Mouse (Mus musculus) granulocyte monocyte progenitor cell, adult 5-6 weeks (primary cell): ENCODE measurements around the gene Hoxc6. TPM values are rescaled to one million over a fixed set of nuclear protein-coding genes. Genes with fewer than 3 reads are reported as not detected.

Experiments
- ATAC-seq: replicated peaks from 2 replicates; pipeline ENCODE4 v1.8.0; 2016; ENCODE audit warnings: mild to moderate bottlenecking, moderate TSS enrichment, inconsistent platforms; ENCODE audit not compliant: poor library complexity, severe bottlenecking
- total RNA-seq, 2 experiments: library from RNA; stranded (forward) in 1 of 2; stranded (reverse) in 1 of 2; fragments of 200-712, 200-1000 nt in 1 of 2; fragments of >200 nt in 1 of 2; fragmentation: Nextera tagmentation in 1 of 2; gene quantifications; 2 replicates each; pipeline ENCODE4 v1.2.3; 2014 to 2017

Hoxc6 gene
- total RNA-seq (2014; fragmentation: Nextera tagmentation) (not detected in 2 replicates), total RNA-seq (2017) (not detected in 2 replicates)

DNA sequence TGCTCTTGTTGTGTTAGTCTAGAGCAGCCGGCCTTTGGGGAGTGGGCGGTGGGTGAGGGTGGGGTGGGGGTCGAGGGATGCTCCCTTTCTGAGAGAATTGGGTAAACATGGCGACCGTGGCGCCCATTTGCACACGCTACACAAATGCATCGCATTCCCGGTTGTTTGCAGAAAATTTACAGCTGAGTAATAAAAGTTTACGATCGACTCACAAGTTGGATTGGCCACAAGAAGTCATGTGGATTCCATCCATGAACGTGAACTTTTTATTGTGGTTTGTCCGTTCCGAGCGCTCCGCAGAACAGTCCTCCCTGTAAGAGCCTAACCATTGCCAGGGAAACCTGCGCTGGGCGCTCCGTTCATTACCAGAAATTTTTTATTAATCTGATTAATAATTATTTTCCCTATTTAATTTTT, at the start of gene Hoxc6:
Gene Hoxc6 (plus strand): TSS at position 319 of the 417 bp plus-strand sequence.
- no peak for ATAC-seq

GRCm38 (mm10) chr15:102948842-102949241, 49.2 kb upstream of the Hoxc6 start:
- ATAC-seq: no peak

DNA sequence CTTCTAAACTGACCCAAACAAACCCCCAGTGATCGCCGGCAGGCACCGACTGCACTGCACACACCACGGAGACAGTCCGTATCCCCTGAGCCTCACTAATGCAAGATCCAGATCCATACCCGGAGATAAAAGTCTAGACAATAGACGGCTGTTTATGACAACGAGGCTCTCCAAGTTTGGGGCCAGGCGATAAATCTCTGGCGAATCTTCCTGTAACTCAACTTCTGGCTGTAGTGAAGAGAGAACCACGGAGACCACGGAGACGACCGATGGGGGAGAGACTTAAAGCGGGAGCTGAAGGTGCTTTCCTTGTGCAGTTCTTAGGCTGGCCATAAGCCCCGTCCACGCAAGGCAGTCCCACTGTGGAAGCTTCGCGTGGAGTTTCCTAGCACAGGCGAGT, 48.4 kb upstream of the Hoxc6 start:
- ATAC-seq: no peak

GRCm38 (mm10) chr15:102950877-102951276, 47.2 kb upstream of the Hoxc6 start:
- no peak for ATAC-seq

- ATAC-seq: no peak
Measured at GRCm38 (mm10) chr15:102953561-102953960, 44.5 kb upstream of the Hoxc6 start.

DNA sequence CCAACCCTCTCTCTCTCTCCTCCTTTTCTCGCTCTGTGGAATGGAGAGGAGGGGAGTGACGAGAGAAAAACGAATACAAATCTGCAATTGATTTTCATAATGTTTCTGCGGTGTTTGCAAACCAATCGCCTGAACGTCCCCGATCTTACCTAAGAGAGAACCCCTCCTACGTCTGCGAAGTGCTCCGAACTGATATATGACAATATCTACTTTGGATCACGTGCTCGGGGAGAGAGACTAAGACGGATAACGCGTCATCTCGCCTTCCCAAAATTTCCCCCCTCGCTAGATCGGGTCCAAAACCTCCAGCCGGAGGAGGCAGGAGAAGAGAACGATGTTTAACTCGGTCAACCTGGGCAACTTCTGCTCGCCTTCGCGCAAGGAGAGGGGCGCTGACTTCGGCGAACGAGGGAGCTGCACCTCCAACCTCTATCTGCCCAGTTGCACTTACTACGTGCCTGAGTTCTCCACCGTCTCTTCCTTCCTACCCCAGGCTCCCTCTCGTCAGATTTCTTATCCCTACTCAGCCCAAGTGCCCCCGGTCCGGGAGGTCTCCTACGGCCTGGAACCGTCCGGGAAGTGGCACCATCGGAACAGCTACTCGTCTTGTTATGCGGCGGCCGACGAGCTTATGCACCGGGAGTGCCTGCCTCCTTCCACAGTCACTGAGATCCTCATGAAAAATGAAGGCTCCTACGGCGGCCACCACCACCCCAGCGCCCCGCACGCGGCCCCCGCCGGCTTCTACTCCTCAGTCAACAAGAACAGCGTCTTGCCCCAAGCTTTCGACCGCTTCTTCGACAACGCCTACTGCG, 43.7 kb upstream of the Hoxc6 start, which contains the start of gene Hoxc11:
Gene Hoxc11 (plus strand): TSS at position 236 of the 815 bp plus-strand sequence.
- no peak for ATAC-seq

DNA sequence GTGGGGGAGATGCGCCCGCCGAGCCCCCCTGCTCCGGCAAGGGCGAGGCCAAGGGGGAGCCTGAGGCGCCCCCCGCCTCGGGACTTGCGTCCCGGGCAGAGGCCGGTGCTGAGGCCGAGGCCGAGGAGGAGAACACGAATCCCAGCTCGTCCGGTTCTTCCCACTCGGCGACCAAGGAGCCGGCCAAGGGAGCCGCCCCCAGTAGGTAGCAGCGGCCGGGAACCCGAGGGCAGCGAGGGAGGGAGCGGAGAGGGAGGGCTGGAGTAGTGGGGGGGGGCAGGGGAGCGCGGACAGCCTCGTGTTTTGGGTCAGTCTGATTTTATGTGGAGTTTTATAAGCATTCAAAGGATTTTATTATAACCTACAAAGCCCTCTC, 43.1 kb upstream of the Hoxc6 start:
- no peak for ATAC-seq

- 0 out of 2 replicates have a peak, but pooled peaks have one; percentile 22 for ATAC-seq
Measured at GRCm38 (mm10) chr15:102955833-102956640, 42.0 kb upstream of the Hoxc6 start.

- ATAC-seq: no peak
Measured at GRCm38 (mm10) chr15:102956906-102957305, 41.2 kb upstream of the Hoxc6 start.

DNA sequence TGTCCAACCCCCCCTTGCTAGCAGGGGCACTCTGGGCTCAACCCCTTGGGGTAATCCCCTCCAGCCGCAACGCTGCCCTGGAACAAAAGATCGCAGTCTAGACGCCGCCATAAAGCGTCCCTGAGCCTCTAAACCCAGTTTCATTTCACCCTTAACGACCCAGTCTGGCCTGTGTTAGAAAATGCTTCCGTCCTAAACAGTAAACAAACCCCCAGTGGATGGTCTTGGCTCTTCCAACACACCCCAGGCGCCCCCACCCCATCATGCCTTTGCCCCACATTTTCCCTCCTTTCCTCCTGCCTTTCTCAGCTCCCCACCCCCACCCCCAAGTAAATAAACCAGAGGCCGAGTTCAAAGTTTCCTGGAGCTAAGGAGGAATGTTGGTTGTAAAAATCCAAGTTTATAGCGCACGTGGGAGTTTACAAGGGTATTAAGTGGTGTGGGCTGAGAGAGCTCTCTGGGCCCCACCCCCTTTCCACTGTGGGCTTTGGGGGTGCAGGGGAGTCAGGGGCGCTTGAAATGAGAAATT, 38.3 kb upstream of the Hoxc6 start:
- ATAC-seq: no peak

GRCm38 (mm10) chr15:102961728-102962127, 36.3 kb upstream of the Hoxc6 start:
- ATAC-seq: no peak

DNA sequence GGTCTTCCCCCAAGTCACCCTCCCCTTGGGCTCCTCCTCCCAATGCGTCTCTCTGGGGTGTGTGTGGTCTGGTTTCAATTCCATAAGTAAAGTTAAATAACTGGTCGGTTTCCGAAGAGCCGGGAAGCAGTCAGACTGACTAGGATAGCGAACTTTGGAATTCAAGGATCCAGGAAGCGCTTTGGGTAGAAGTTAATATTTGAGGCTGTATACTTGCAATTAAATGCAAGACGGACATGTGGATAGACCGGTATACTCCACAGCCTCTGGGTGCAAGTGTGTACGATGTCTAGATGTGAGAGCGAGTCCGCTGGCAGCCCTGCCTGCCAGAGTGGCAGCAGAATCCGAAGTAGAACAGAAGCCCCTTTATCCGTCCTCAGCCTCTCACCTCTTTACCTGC, 35.6 kb upstream of the Hoxc6 start:
- ATAC-seq: no peak

DNA sequence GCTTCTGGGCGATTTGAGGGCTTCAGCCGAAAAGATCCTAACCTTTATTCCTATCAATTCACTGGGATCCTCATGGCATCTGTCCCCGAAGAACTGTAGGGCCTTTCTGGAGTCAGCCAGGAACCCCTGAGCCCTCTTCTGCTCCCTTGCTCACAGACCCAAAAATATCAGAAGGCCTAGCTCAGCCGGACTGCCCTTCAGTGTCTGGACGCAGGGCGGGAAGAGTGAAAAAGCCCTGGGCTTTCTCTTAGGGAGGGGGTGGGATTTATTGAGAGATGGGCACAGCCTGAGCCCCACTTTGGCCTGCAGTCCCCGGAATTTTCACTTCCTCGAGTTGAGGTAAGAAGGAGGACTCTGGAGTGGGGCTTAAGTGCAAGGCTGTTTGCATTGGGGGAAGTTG, 34.8 kb upstream of the Hoxc6 start:
- ATAC-seq: no peak

DNA sequence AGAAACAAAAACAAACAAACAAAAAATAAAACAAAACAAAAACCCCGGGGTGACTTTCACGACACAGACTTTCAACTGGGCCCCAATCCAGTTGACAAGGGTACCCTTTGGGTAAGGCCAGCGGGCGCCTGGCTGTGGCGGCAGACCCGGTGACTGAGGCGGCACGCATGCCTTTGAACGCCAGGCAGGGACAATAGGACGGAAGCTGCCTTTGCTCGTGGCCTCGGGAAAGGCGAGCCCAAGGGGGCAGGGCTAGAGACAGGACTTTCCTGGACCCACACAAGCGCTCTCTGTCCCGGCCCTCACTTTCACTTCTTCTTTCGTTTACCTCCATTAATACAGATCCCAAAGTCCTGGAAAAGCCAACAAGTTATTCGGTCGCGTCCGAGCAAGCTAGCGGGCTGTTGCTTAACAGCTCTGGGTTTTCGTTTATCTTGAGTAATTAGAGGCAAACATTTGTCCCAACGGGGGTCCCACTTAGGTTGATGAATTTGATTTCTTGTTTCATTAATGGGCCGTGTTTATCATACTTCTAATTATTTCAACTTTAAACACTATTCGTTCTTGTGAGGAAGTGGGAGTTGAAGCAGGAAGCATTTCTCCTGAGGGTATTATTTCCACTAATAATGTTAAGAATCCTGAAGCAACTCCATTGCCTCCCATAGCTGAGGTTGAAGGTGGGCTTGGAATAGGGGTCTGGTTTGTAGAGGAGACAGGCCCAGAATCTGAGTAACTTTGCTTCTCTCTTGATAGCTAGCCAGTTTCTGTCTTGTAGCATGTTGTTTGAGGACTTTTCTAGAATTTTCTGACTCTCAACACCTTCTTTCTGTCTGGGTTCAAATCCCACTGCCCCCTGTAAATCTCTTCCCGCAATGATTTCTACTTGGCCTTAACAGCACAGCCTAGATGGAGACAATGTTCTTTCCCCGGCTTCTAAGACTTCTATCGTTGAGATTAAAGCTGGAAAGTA, 34.1 kb upstream of the Hoxc6 start:
- ATAC-seq: peak; percentile 46; the same call in 1 of the 2 replicates

GRCm38 (mm10) chr15:102965003-102965891, 32.8 kb upstream of the Hoxc6 start:
- no peak for ATAC-seq

DNA sequence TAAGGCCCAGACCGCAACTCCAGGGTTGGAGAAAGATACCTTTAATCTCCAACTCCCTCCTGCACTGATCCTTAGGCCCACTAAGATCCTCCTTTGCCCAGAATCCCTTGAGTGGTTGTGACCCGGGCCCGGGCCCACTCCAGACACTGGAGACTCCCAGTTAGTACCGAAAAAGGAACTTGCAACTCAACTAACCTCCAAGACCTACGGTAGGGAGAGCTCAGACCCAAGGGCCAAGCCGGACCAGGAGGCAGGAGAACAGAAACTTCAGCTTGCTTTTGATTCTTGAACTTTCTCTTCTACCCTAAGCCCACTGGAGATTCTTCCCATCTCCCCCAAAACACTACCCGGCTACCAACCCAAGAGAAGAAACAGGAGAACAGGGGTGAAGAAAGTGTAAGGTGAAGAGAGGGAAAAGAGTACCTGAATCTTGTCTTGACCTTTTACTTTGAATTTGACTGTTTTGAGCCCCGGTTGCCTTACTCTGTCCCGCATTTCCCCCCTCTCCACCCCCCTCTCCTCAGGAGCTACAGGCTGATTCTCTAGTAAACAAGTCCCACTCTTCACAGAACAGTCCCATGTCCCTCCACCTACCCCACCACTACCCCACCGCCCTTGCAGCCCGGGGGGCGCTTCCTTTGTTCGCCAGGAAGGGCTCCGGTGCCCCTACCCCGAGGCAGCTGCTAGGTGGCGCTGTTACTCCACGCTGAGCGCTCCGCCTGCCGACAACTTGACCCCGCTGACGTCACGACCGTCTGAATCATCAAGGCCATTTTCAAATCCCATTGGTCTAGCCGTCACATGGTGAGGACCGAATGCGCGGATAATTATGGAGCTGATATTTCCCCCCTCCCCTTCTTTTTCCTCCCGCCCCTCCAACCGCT, 31.9 kb upstream of the Hoxc6 start:
- ATAC-seq: peak; percentile 76

GRCm38 (mm10) chr15:102966776-102967311, 31.2 kb upstream of the Hoxc6 start, which contains the start of gene Hoxc10:
Gene Hoxc10 (plus strand): TSS chr15:102966796.
- ATAC-seq: no peak

GRCm38 (mm10) chr15:102967312-102967510, 30.8 kb upstream of the Hoxc6 start, which contains the start of gene Hoxc5:
Gene Hoxc5 (plus strand): TSS chr15:102967443.
- no peak for ATAC-seq
